Mouse (Mus musculus) spleen, adult 2 months (tissue): ENCODE data around the gene Aatk.

Source experiments
- CTCF ChIP-seq: fragments of 200-500 bp; IDR thresholded peaks from 2 replicates; pipeline ENCODE4 v1.5.1; 2011; ENCODE audit warnings: mild to moderate bottlenecking, inconsistent platforms; ENCODE audit not compliant: insufficient read depth, insufficient read length, insufficient replicate concordance; ENCODE audit errors: extremely low read depth
- POLR2A ChIP-seq: fragments of 200-500 bp; IDR thresholded peaks from 2 replicates; pipeline ENCODE4 v1.6.1; 2011; ENCODE audit warnings: low read depth, low read length, inconsistent platforms

DNA sequence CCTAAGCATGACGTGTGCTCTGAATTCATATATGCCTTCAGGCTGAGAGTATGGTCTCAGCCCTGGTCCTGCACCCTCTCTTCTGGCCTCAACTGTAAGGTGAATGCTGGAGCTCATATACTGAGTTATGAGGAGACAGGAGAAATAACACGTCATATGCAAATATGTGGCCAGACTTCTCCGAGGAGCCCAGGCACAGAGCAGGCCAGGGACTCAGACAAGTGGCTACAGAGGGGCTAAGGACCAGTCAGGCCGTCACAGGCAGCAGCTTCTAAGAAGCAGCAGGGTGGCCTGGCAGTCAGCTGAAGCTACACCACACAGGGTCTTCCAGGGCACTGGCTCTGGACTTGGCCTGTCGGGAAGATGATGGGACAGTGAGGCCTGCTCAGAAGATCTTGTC lies 16.4 kb upstream of the Aatk start:
- TF ChIP-seq CTCF = no peak
- no peak for TF ChIP-seq POLR2A
